Mouse (Mus musculus) lung, postnatal 4 days (tissue): ENCODE data around the gene Rbfox1.
A peak's percentile ranks its signal among the peaks of the same experiment; 100 is the strongest.

Experiments
- DNase-seq, 2 experiments: peaks; one replicate each; pipeline ENCODE4 v3.0.0; 2021

Gene Rbfox1

DNA sequence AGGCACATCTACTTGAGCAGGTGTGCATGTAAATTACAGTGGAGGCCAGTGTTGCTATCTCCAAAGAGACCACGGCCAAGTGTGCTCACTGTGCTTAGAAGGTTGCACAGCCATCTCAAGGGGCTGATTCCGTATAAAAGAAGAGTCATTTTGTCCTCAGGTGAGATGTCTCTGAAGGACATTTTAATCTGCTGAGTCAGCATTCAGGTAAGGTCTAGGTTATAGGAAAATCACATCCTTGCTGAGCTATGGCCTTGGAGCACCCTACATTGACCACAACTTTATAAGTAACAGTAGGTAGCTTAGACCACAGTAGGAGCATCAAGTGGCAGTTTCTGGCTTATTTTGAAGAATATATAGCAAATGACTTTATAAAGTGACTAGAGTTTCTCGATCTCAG is 848.3 kb downstream of the Rbfox1 start:
- no peak for DNase-seq

DNA sequence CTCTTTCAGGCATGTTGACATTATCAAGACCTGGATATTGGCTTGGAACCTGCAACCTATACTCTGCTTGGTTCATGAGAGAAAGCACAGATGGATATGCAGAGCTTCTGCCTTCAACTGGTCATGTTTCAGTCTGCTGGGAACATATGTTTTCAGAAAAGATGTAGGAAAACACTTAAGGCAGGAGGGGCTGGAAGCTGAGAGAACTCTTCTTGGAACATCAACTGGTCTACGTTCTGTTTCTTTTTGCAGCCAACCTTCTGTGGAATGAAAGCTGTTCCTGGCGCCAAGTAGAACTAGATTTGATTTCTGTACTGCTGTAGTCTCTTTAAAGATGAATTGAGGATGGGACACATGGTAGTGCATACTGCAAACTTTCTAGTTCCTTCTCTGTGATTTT is 851.4 kb downstream of the Rbfox1 start:
- DNase-seq: no peak

DNA sequence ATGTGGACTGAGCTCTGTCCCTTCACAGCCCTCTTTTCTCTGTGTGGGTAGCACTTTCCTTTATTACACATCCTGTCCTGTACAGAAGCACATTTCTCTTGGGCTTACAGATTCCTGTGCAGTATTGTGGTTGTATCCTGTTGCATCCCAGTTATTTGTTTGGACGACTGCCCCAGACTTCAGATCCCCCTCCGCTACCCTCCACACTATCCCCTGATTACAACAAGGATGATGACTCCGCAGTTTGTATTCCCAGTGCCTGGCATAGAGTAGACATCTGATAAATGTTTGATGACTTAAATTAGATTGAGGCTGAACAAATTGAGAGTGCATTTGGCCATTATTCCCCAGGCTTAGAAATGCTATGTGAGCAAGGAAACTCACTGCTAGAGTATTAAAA is 851.8 kb downstream of the Rbfox1 start:
- DNase-seq: no peak

DNA sequence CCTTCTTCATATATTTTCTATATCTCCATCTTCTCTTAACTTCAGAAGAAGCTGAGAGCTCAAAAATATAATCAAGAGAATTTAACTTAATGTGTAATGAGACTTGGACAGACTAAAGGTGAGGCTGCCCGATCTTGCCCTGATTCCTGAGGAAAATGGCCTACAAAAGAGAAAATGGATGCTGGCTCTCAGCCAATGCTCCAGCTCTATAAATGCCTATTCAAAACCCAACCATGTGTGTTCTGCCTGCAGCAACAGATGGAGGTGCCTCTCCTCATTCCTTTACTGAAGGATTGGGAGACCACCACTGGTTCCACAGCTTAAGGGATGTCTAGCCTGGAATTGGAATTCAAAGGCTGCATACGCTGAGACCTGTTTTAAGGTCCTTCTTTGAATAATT is 861.0 kb downstream of the Rbfox1 start:
- no peak for DNase-seq

DNA sequence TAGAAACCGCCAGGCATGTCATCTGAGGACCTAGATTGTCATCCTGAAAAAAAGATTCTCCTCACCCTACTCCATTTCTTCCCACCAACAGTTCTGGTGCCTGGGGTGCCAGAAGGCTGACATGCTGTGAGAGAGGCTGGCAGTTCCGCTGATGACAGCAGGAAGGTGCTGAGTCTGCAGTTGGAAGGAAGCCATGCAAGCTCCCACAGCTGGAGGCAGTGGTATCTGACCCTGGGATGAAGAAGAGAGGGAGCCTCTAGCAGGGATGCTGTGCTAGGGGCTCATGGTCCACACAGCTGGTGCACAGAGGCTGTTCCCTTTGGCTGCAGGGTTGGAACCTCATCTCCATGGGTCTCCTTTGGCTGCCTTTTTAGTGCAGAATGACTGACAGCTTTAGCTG is 865.3 kb downstream of the Rbfox1 start:
- DNase-seq: no peak

DNA sequence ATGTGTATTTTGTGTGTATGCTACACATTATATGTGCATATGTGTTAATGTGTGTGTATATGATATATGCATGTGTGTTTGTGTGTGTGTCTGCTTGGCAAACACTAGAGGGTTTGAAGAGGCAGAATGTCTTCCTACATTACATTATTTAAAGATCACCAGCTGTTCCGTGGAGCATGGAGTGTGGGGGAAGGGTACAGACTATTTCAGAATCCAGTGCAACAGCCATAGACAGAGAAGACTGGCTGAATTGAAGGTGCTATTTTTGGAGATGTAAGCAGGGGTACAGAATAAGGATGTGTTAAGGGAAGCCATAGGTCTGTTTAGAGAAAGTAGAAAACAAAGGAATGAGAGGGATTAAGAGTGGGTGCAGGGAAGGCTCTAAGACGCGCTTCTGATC is 869.7 kb downstream of the Rbfox1 start:
- no peak for DNase-seq

DNA sequence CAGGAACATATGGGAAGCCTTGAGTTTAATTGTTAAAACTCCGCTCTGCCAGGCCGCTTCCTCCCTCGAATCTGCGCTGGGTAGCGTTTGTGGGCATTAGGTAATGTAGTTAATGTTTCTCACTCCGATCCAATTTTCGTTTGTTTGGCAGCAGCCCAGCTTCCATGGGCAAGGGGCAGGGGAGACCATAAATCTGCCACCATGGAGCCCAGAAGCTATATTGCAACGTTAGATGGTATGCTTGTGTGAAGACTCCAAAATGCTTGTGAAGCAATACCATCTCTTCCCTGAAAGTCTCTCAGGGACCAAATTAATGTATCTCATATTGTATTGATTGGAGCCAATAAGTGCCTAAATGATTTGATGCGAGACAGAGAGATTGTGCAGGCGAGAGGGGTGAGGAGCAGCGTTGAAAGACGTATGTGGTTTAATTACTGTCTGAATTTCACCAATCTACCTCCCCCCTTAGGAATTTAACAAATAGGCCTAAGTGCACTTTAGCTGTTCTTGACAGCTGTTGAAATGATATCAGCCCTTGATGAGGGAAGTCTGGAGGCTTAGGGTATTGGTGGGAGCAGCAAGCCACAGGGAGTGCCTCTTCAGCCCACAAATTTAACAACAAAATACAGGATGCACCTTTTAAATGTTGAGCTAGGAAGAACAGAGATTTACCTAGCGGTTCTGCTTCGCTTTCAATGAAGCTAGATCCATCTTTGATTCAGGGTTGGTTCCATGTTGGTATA is 884.5 kb downstream of the Rbfox1 start:
- no peak for DNase-seq

DNA sequence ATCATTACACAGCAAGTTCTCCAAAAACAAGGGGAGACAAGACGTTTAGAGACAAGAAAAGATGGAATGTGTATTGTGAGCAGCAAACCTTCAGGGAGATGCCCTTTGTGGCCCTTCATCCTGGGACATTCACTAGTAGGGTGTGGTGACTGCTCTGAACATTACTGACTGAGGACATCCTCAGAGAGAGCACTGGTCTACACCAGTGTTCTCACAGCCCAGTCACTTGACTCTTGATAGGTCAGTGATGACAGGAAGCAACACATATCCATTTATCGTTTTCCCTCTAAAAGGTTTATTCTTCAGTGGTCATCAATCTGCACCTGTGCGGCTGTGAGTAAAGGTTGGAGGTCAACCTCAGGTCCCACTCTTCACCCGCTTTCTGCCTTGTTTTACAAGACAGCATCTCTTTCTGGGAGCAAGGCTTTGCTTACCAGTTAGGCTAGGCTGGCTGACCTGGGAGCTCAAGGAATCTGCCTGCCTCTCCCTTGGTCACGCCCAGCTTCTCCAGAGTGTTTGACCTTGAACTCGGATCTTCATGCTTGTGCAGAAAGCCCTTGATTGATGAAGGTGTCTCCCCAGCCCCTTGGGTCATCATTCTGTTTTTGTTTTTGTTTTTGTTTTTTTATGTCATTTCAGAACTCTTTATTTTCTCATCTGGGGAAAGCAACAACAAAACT is 892.5 kb downstream of the Rbfox1 start:
- no peak for DNase-seq

DNA sequence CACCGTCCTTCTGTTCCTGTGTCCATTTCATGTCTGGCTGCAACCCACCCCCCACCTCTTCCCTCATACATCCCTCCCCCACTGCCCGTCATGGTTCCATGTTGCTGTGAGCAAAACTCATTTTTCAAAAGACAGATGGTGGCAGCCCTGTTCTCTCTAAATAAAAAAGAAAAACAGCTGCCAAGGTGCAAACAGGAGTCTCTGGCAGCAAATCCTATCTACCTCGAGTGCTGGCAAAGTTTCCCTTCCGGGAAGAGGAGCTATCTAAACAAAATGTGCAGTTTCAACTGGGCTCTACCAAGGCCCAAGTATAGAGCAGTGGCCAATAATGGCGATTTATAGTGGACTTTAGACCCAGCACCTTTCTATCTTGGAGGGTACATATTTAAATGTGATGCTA is 899.0 kb downstream of the Rbfox1 start:
- DNase-seq: no peak

DNA sequence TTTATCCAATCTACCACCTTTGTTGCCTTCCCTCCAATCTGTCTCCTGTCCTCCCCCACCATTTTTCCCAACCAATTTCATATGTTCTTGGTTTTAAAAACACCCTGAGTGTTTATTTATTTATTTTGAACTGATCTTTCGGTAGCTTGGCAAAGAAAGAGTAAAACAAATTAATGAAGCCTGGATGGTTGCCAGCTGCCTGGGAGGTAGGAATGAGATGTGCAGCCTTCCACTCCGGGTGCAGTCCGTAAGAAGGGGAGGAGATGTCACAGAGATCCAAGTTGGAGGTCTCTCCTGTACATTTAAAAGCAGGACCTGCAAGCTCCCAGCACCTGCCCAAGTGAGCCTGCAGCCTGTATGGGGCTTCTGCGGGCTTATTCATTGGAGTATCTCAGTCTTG is 899.9 kb downstream of the Rbfox1 start:
- DNase-seq: no peak

DNA sequence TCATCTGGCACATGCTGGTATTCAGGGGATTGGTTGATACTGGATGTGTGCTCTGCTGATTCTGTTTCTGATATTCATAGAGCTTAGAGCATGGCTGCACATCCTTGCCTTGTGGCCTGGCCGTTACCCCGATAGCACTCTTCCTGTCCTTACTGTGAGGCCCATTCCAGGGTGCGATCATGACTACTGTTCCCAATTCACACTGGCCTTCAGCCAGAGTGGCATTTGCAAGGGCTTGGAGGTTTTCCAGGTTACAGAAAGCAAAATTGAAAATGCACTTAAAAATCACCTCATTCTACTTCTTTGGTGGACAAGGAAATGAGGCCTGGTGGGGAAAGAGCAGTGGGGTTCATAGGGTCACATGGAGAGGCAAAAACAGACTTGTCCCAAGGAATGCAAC is 906.1 kb downstream of the Rbfox1 start:
- no peak for DNase-seq

DNA sequence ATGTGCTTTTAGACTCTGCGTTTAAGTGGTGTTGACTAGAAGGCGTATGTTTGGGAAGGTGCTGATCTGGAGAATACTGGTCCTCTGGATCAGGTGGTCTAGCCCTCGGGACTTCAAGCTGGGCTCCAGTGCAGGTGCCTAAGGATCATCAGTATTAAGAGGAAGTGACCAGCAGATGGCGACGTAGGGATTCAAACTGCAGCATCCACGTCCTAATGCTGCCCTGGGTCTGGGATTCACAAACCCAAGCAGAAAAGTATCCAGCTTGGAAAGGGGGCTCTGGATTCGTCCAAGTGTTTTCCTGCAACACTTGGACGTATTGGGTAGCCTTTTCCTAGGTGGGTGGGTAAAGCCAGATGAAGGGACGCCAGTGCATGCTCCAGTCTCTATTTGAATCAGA is 906.5 kb downstream of the Rbfox1 start:
- DNase-seq: peak in 1 of 2 experiments; percentile 25

DNA sequence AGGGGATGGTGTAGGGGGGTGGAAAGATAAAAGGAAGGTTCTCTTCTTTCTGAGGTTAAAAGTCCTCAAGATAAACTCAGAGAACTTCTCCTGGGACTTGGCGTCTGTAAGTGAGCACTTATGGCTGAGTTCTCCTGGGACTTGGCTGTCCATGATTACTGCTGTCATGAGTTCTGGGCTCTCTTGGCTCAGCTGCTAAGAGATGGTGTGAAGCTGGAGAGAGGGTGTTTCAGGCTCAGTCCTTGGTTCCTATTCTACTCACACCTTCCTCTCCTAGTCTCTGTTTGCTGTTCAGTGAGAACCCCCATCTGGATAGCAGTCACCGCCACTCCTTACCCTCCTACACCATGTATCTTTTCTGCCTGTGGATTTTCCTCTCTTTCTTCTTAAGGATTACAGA is 921.1 kb downstream of the Rbfox1 start:
- no peak for DNase-seq

DNA sequence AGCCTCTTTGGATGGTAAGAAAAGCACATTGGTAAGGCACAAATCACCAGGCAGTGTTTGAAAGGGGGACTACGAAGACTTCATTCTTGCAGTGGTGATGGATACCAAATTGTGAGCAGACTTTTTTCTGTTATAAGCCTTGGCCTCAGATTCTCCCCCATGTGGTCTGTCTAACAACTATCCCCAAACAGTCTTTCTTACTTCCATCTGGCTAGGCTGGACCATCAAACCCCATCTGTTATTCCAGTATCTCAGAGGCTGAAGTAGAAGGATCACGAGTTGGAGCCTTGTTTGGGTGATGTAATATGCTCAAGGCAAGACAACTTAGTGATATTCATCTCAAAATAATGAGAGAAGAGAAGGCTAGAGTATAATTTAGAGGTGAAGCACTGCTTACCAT is 922.7 kb downstream of the Rbfox1 start:
- no peak for DNase-seq

DNA sequence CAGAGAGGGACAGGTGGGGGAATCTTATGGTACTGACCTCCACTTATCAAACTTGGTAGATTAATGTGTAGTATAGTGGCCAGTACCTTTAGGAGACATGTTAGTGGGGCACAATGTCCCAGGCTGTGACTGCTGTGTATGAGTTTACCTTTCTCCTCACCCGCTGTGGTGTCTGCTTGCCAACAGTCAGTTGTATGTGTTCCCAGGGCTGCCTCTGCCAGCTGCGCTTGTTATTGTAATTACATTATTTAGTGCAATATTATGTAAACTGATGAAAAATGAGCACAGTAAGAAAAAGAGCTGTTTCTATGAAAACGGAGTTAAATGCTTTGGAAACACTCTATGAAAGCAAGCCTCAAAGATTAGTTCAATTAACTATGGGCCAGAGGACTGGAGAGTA is 928.7 kb downstream of the Rbfox1 start:
- no peak for DNase-seq

DNA sequence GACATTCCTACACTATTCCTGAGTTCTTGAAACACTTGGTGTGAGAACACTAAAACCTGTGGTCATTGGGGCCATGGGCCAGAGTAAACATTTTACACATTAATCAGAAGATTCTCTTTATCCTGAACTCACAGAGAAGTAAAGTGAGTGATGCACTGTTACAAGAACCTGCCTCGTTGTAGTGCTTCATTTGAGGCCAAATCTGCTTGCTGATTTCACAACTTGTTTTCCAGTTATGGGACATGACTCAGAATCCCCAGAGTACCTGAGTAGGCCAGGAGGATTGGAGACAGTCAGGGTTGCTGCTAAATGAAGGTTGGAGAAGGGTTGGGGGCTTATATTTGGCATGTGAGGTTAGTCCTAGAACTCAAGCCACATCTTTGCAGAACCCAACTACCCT is 936.6 kb downstream of the Rbfox1 start:
- DNase-seq: no peak

DNA sequence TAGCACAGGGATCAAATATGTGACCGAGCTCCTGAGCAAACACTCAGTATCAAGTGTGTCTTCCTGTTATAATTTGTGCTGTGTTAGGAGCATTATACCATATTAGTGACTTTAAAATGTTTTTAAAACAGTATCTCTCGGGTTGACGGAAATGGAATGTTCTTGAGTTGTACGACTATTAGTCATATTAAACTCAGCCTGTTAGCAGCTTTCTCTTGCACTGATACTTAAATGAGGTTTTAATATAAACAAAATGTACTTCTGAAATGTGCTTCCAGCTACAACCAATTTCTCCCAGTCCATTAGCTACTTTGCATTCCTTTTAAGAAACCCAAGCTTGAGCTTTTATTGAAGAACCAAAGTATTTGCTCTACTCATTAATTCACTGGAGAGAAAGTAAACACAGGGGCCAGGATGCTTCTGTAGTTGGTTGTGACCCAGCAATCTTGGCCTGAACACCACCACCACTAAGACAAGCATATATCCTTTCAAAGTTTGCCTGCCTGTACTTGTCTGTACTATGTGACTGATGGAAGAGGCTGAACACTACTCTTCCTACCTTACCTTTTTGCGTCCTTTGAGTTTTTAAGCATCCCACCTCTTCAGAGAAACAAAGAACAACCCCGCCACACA is 944.9 kb downstream of the Rbfox1 start:
- no peak for DNase-seq

DNA sequence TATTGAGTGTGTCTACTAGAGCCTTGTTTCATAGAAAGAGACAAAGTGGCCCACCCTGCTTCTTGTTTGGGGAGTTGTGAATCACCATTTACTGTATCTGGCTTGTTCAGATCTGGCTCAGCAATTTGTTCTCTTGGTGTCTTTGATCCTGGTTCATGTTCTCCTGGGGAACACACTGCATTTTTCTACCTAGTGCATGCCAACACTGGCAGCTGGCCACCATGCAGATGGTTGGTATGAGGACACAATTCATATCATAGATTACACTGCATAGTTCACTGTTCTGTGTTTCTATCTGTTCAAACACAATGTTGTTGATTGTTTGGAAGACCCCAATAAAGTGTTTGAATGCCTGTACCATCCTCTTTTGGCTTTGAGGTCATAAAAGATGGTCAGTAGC is 948.3 kb downstream of the Rbfox1 start:
- DNase-seq: no peak

DNA sequence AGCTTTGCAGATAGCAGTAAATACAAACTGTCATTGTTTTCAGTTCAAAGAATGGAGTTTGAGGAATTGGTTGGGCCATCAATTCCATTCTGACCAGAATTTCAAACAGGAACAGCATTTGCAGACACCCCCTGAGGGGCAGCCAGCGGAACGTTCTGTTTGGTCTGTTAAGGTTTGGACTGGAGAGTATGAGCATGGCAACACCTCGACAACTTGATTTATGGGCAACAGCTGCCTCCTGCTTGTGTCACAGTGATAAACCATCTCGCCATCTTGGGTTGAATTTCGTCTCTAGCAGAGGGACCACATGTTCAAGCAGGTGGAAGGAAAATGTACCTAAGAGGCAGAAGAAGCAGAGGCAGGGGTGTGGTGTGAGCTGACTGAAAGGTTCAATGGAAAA is 949.9 kb downstream of the Rbfox1 start:
- no peak for DNase-seq

DNA sequence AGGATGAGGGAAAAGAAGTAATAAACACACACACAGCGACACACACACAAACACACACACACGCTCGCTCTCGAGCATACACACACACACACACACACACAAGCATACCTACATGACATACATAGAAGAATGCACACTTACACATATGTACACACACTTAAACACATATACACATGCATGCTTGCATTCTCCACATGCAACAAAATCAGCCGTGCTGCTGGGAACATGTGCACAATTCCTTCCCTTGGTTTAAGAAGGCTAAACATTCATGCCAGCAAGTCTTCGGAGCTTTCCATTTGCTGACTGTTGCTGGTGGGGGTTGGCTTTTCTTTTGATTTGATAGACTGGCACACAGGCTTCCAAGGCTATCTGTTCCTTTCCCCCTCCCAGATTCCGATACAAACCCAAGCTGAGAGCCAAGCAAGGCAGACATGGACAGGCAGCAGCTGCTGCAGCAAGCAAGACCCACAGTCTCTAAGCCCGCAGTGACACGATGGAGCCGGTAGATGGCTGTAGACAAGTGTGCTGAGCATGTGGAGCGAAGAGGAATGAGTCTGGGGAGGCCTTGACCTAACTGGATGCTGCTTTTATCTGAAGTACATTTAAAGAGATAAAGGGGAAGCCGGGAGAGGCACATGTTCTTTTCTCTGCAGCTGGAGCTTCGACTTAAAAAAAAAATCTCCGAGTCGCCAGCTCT is 954.3 kb downstream of the Rbfox1 start:
- peak; percentile 64 to 79 for DNase-seq

DNA sequence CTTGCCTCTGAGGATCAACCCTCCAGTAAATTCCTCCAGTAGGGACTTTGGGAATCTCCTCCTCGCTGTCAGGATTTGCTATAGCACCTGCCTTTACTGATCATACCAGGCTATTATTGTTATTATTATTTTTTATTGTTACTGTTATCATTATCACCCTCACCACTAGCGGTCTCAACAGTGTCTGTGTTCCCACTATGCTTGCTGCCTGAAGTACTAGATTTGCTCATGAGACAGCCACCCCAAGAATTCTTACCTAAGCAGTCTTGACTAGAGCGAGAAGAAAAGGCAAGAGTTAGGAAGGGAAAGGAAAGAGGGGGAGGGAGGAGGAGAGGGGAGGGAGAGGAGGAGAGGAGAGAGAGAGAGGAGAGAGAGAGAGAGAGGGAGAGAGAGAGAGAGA is 954.9 kb downstream of the Rbfox1 start:
- DNase-seq: no peak

DNA sequence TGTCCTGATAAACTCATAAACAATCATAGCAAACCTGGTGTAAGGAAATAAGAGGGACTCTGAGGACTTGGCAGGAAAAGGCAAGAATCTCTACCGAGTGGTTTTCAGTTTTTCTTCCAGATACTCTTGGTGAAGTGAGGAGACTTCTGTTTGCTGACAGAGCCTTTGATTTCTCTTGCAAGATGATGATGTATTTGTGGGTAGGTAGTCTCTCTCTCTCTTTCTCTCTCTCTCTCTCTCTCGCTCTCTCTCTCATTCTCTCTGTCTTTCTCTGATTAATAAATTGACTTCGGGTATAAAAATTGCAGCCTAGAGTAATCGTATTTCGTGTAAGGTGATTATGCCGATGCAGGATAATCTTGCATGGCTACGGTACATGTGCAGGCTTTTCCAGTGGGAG is 955.3 kb downstream of the Rbfox1 start:
- no peak for DNase-seq

DNA sequence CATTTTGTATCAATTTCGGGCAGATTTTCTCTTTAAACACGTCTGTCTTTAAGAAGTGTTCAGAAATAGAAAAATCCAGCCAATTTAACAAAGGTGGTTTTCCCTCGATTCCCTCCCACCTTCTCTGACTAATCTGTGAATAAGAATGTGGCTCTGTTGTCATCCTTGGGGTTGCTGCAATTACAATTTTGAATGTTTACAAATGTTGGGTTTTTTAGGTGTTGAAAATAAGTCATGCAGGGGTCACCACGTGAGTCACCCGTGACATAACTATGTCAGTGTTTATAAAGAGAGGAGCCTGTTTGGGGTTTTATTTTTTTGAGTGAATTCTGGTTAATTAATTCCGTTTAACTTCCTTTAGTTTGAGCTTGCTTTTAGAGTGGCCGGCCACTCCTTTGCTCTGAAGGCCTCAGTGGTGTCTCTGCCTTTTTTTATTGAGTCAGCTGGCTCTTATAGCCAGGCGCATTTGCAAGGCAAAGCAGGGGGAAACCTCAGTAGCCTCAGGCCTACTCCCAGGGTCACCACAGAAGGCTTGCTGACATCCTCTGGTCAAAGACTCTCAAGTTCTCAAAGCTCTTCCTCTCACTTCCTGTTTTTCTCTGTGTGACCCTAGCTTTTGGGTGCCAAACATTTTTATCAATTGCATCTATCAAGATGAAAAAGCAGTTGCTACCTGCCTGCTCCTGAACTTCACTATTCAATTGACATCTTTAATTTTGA is 957.1 kb downstream of the Rbfox1 start:
- DNase-seq: no peak
